ENCODE assay signal across 8 mouse cellular contexts in the genomic region with DNA sequence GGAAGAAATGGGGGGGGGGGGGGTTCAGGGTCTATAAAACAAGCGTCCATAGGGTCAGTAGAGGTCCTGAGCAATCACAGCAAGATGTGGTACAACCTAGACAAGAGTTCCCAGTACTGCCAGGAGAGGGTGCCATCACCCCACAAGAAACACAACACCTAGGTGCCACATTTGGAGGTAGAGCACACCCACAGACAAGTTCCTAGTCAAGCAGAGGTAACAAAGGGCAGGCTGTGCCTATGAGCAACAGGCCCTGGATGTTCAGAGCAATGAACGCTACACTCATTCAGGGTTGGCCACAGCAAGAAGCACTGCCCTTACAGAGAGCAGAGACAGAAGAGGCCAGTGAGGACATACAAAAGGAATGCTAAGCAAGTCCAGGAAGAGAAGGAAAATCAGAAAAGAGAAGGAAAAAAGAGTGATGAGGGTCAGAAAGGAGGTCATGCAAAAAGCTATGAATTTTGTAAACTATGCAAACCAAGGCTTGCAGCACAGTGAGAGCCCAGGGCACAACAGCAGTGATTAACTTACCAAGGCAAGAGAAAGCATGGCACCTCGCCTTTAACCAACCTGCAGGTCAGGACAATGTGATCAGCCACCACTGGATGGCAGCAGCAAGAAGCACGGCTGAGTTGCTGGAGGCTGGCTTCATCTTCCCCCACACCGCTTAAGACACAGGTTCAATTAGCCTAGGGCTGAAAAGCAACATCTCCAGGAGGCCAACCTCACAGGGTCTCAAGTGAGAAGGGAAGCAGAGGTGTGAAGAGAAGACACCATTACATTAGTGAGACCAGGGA. TPM values are rescaled to one million over a fixed set of nuclear protein-coding genes. Genes with fewer than 3 reads are reported as not detected.
DNase-seq lines count a peak whose midpoint lies in the region; ATAC-seq and TF ChIP-seq lines count a peak whose summit lies in the region.

No protein-coding gene starts in this region.

- H3K27ac ChIP-seq in bone marrow, adult 2 months (ENCODE audit: control insufficient read depth, insufficient read depth, low read depth, low read length, poor library complexity): no peak overlapping the region
- no peak overlapping the region for H3K27ac ChIP-seq in embryonic fibroblast, embryonic 13.5 days (ENCODE audit: insufficient read depth, low read length)
- H3K27ac ChIP-seq in heart, embryonic 15.5 days: no peak overlapping the region
- no peak overlapping the region for H3K27ac ChIP-seq in liver, embryonic 13.5 days
- H3K27ac ChIP-seq in neural tube, embryonic 12.5 days: no peak overlapping the region
- no peak overlapping the region for H3K27ac ChIP-seq in stomach, embryonic 16.5 days (ENCODE audit: low read length)

- no peak overlapping the region for H3K4me2 ChIP-seq in heart, embryonic 15.5 days
- H3K4me2 ChIP-seq in liver, embryonic 13.5 days: no peak overlapping the region
- H3K4me2 ChIP-seq in neural tube, embryonic 12.5 days (replicated peaks): no peak overlapping the region
- no peak overlapping the region for H3K4me2 ChIP-seq in stomach, embryonic 16.5 days (ENCODE audit: low read depth, low read length)

- H3K4me3 ChIP-seq in bone marrow, adult 2 months (replicated peaks; ENCODE audit: control insufficient read depth, low read depth, low read length): no peak overlapping the region
- H3K4me3 ChIP-seq in embryonic fibroblast, embryonic 13.5 days (ENCODE audit: insufficient read depth, low read length): no peak overlapping the region
- H3K4me3 ChIP-seq in heart, embryonic 15.5 days: no peak overlapping the region
- no peak overlapping the region for H3K4me3 ChIP-seq in liver, embryonic 13.5 days (replicated peaks)
- H3K4me3 ChIP-seq in neural tube, embryonic 12.5 days: no peak overlapping the region
- no peak overlapping the region for H3K4me3 ChIP-seq in stomach, embryonic 16.5 days (replicated peaks; ENCODE audit: low read length)

- no peaks in the 10 kb centered on the region for H3K4me1 ChIP-seq in bone marrow, adult 2 months (ENCODE audit: control insufficient read depth, insufficient read depth, low read length)
- peaks cover 10% of the 10 kb centered on the region for H3K4me1 ChIP-seq in embryonic fibroblast, embryonic 13.5 days (ENCODE audit: control insufficient read depth, insufficient read depth, low read length)
- H3K4me1 ChIP-seq in heart, embryonic 15.5 days (replicated peaks): no peaks in the 10 kb centered on the region
- H3K4me1 ChIP-seq in liver, embryonic 13.5 days (replicated peaks): no peaks in the 10 kb centered on the region
- peaks cover 16% of the 10 kb centered on the region for H3K4me1 ChIP-seq in neural tube, embryonic 12.5 days
- no peaks in the 10 kb centered on the region for H3K4me1 ChIP-seq in stomach, embryonic 16.5 days (ENCODE audit: control insufficient read depth, insufficient read depth, low read length)

- H3K36me3 ChIP-seq in heart, embryonic 15.5 days: peaks cover 63% of the 10 kb centered on the region
- H3K36me3 ChIP-seq in liver, embryonic 13.5 days: peaks cover 91% of the 10 kb centered on the region
- peaks cover 70% of the 10 kb centered on the region for H3K36me3 ChIP-seq in neural tube, embryonic 12.5 days
- peaks cover 13% of the 10 kb centered on the region for H3K36me3 ChIP-seq in stomach, embryonic 16.5 days (ENCODE audit: control insufficient read depth, insufficient read depth, low read length)

- ATAC-seq in heart, embryonic 15.5 days (replicated peaks; ENCODE audit: insufficient number of reproducible peaks, insufficient read depth, low FRiP score, low read depth): peak; percentile 63; the same call in 1 of the 2 replicates
- ATAC-seq in liver, embryonic 13.5 days (ENCODE audit: low read depth): peak; percentile 59
- ATAC-seq in neural tube, embryonic 12.5 days (ENCODE audit: low FRiP score, low read depth): 0 out of 2 replicates have a peak, but pooled peaks have one; percentile 52
- ATAC-seq in stomach, embryonic 16.5 days (ENCODE audit: insufficient read depth, low FRiP score): peak; percentile 75

- peak; percentile 89 for TF ChIP-seq CTCF in bone marrow, adult 2 months (IDR thresholded peaks at IDR 0.05; ENCODE audit: control insufficient read depth, insufficient read depth, low read length)
- peak; percentile 98 for TF ChIP-seq CTCF in embryonic fibroblast, embryonic 13.5 days (IDR thresholded peaks at IDR 0.05; ENCODE audit: borderline replicate concordance, insufficient read depth, low read length)

- H3K9ac ChIP-seq in heart, embryonic 15.5 days: no peak overlapping the region
- no peak overlapping the region for H3K9ac ChIP-seq in liver, embryonic 13.5 days
- no peak overlapping the region for H3K9ac ChIP-seq in neural tube, embryonic 12.5 days
- no peak overlapping the region for H3K9ac ChIP-seq in stomach, embryonic 16.5 days (ENCODE audit: low read length)

- H3K27me3 ChIP-seq in heart, embryonic 15.5 days: no peaks in the 10 kb centered on the region
- no peaks in the 10 kb centered on the region for H3K27me3 ChIP-seq in liver, embryonic 13.5 days
- no peaks in the 10 kb centered on the region for H3K27me3 ChIP-seq in neural tube, embryonic 12.5 days (replicated peaks)
- H3K27me3 ChIP-seq in stomach, embryonic 16.5 days (ENCODE audit: control insufficient read depth, insufficient read depth, low read length): no peaks in the 10 kb centered on the region

- WGBS in bone marrow, adult 2 months: 46% methylated on average over 5 of the region's 5 CpGs
- WGBS in heart, embryonic 15.5 days: 37% methylated on average over 5 of the region's 5 CpGs
- 52% methylated on average over 5 of the region's 5 CpGs for WGBS in liver, embryonic 13.5 days (ENCODE audit: insufficient replicate concordance)
- 34% methylated on average over 5 of the region's 5 CpGs for WGBS in neural tube, embryonic 12.5 days
- 26% methylated on average over 4 of the region's 5 CpGs for WGBS in stomach, embryonic 16.5 days

- no peaks in the 10 kb centered on the region for H3K9me3 ChIP-seq in heart, embryonic 15.5 days (replicated peaks)
- no peaks in the 10 kb centered on the region for H3K9me3 ChIP-seq in liver, embryonic 13.5 days (replicated peaks)
- peaks cover 5% of the 10 kb centered on the region; the same call in 1 of the 2 replicates for H3K9me3 ChIP-seq in neural tube, embryonic 12.5 days
- 0 out of 2 replicates have a peak, but pooled peaks cover 5% of the 10 kb centered on the region for H3K9me3 ChIP-seq in stomach, embryonic 16.5 days (replicated peaks; ENCODE audit: control insufficient read depth, low read length)

- TF ChIP-seq POLR2A in bone marrow, adult 2 months (IDR thresholded peaks at IDR 0.05; ENCODE audit: borderline replicate concordance, control insufficient read depth, low read depth, low read length): no peak
- no peak for TF ChIP-seq POLR2A in embryonic fibroblast, embryonic 13.5 days (IDR thresholded peaks at IDR 0.05; ENCODE audit: low read depth, low read length)

- peak; percentile 73 for DNase-seq in CD4-positive helper T cell, adult 2 months (ENCODE audit: low read depth, low spot score)
- peak; percentile 83 for DNase-seq in kidney, postnatal 10 days
- peak; percentile 18 for DNase-seq in liver, embryonic 13.5 days

RNA-seq across cellular contexts. Expression of gene Taf4, which starts 59.4 kb away (rescaled TPM):
- polyA plus RNA-seq in bone marrow, adult 2 months (2011; ENCODE audit: insufficient read depth, insufficient read length, low replicate concordance, missing spikeins): 14.0 and 22.9 TPM in 2 replicates
- 10.4 and 11.5 TPM in 2 replicates for polyA plus RNA-seq in embryonic fibroblast, embryonic 13.5 days (2011; ENCODE audit: insufficient read length, low read depth, missing spikeins)
- 1.9 and 2.1 TPM in 2 replicates for polyA plus RNA-seq in heart, embryonic 15.5 days (2015; fragmentation: Nextera tagmentation; extraction: Ambion mirVana)
- polyA plus RNA-seq in liver, embryonic 13.5 days (2015; fragmentation: Nextera tagmentation; extraction: Ambion mirVana): 2.0 and 2.1 TPM in 2 replicates
- 4.1 and 4.7 TPM in 2 replicates for polyA plus RNA-seq in neural tube, embryonic 12.5 days (2016; fragmentation: Nextera tagmentation; extraction: Ambion mirVana)
- polyA plus RNA-seq in stomach, embryonic 16.5 days (2015; fragmentation: Nextera tagmentation; extraction: Ambion mirVana): 2.9 and 3.2 TPM in 2 replicates

Comparison
In these comparisons a context has a peak if more than half of its experiments do, and no peak if none do; other contexts are left out.
1. DNase-seq: peak in every context shown above with its lines; median percentile 83 in kidney, postnatal 10 days; 73 in CD4-positive helper T cell, adult 2 months; 18 in liver, embryonic 13.5 days.